In genomic region chr11:40753836-40754235, GRCm38 (mm10) we compare ENCODE assay signal across 8 mouse cellular contexts. TPM values are rescaled to one million over a fixed set of nuclear protein-coding genes. Genes with fewer than 3 reads are reported as not detected.
DNase-seq lines count a peak whose midpoint lies in the region; ATAC-seq and TF ChIP-seq lines count a peak whose summit lies in the region.

No protein-coding gene starts in this region.

- ATAC-seq in kidney, embryonic 14.5 days (ENCODE audit: low FRiP score, low TSS enrichment) = no peak
- no peak for ATAC-seq in heart, embryonic 14.5 days (ENCODE audit: insufficient number of reproducible peaks, insufficient read depth, low FRiP score, low read depth)
- no peak for ATAC-seq in liver, postnatal 0 days
- no peak for ATAC-seq in inflammation-experienced regulatory T-cells, adult 6 months

- no peaks in the 10 kb centered on the region for H3K9me3 ChIP-seq in kidney, embryonic 14.5 days (ENCODE audit: control insufficient read depth, low read length)
- H3K9me3 ChIP-seq in heart, embryonic 14.5 days (ENCODE audit: control insufficient read depth, low read length) = no peaks in the 10 kb centered on the region
- no peaks in the 10 kb centered on the region for H3K9me3 ChIP-seq in liver, postnatal 0 days (ENCODE audit: low read length)

- H3K4me1 ChIP-seq in kidney, embryonic 14.5 days (ENCODE audit: control insufficient read depth, insufficient read depth, low read length) = peaks cover 7% of the 10 kb centered on the region; the same call in 1 of the 2 replicates
- H3K4me1 ChIP-seq in heart, embryonic 14.5 days (ENCODE audit: control insufficient read depth in 2 of 2, insufficient read depth in 2 of 2, low read length in 2 of 2) = peaks cover 0 to 17% of the 10 kb centered on the region in 2 experiments; a peak in 3 of 4 replicates
- peaks cover 7% of the 10 kb centered on the region for H3K4me1 ChIP-seq in liver, postnatal 0 days (ENCODE audit: insufficient read depth)

- intact Hi-C loops in left cerebral cortex, postnatal 10 days (cut with DNase I) = no loop called here

- H3K4me3 ChIP-seq in kidney, embryonic 14.5 days (ENCODE audit: low read length) = no peak overlapping the region
- H3K4me3 ChIP-seq in heart, embryonic 14.5 days (ENCODE audit: control insufficient read depth in 1 of 2, insufficient read depth in 1 of 2, low read depth in 1 of 2, low read length in 2 of 2) = peak overlapping the region; percentile 39 to 93; a peak in 3 of 4 replicates
- peak overlapping the region; percentile 97; the same call in 1 of the 2 replicates for H3K4me3 ChIP-seq in liver, postnatal 0 days (ENCODE audit: low read depth, low read length)

- TF ChIP-seq CTCF in liver, postnatal 0 days (IDR thresholded peaks at IDR 0.05; ENCODE audit: low read depth) = no peak

- no peak overlapping the region for H3K27ac ChIP-seq in kidney, embryonic 14.5 days (ENCODE audit: low read depth, low read length)
- peak overlapping the region; percentile 83 to 95 for H3K27ac ChIP-seq in heart, embryonic 14.5 days (replicated peaks in 1 of 2; ENCODE audit: control insufficient read depth in 1 of 2, insufficient read depth in 1 of 2, low read depth in 2 of 2, low read length in 2 of 2)
- H3K27ac ChIP-seq in liver, postnatal 0 days (ENCODE audit: low read depth) = no peak overlapping the region

- no peak for TF ChIP-seq EP300 in liver, postnatal 0 days (IDR thresholded peaks at IDR 0.05; ENCODE audit: low read depth)

- 63% methylated on average over 6 of the region's 6 CpGs for WGBS in kidney, embryonic 14.5 days
- 19% methylated on average over 6 of the region's 6 CpGs for WGBS in heart, embryonic 14.5 days
- 77% methylated on average over 6 of the region's 6 CpGs for WGBS in liver, postnatal 0 days (ENCODE audit: insufficient replicate concordance)

- peaks cover 5% of the 10 kb centered on the region; the same call in 1 of the 2 replicates for H3K36me3 ChIP-seq in kidney, embryonic 14.5 days (ENCODE audit: control insufficient read depth, insufficient read depth, low read length)
- peaks cover 39% of the 10 kb centered on the region for H3K36me3 ChIP-seq in heart, embryonic 14.5 days (ENCODE audit: control insufficient read depth, insufficient read depth, low read length)
- peaks cover 20% of the 10 kb centered on the region for H3K36me3 ChIP-seq in liver, postnatal 0 days (replicated peaks; ENCODE audit: insufficient read depth, low read length)

- H3K4me2 ChIP-seq in kidney, embryonic 14.5 days (replicated peaks; ENCODE audit: low read depth, low read length) = peak overlapping the region; percentile 82; the same call in 1 of the 2 replicates
- H3K4me2 ChIP-seq in heart, embryonic 14.5 days (ENCODE audit: low read length) = peak overlapping the region; percentile 81
- peak overlapping the region; percentile 86 for H3K4me2 ChIP-seq in liver, postnatal 0 days (ENCODE audit: low read depth, low read length)

- DNase-seq in kidney, postnatal 10 days = no peak
- peak; percentile 28 for DNase-seq in Muller cell, postnatal 12 days (ENCODE audit: inconsistent ontology term)
- no peak for DNase-seq in liver, postnatal 0 days
- no peak for DNase-seq in retina, postnatal 1 day
- no peak for DNase-seq in left cerebral cortex, postnatal 10 days (ENCODE audit: extremely low spot score in 1 of 2, low spot score in 2 of 2)

- no peaks in the 10 kb centered on the region for H3K27me3 ChIP-seq in kidney, embryonic 14.5 days (ENCODE audit: control insufficient read depth, insufficient read depth, low read length)
- H3K27me3 ChIP-seq in heart, embryonic 14.5 days (ENCODE audit: control insufficient read depth, insufficient read depth, low read length) = no peaks in the 10 kb centered on the region
- no peaks in the 10 kb centered on the region for H3K27me3 ChIP-seq in liver, postnatal 0 days (ENCODE audit: insufficient read depth, low read length)

- no peak overlapping the region for H3K9ac ChIP-seq in kidney, embryonic 14.5 days (ENCODE audit: low read depth, low read length)
- H3K9ac ChIP-seq in heart, embryonic 14.5 days (ENCODE audit: low read length) = peak overlapping the region; percentile 90
- no peak overlapping the region for H3K9ac ChIP-seq in liver, postnatal 0 days (replicated peaks)

RNA-seq across cellular contexts. Expression of gene Ccng1, which starts 1.3 kb away (rescaled TPM):
- 24.7 and 35.2 TPM in 2 replicates for polyA plus RNA-seq in kidney, embryonic 14.5 days (2014; fragmentation: Nextera tagmentation; extraction: Ambion mirVana)
- 161 and 172 TPM in 2 replicates for polyA plus RNA-seq in heart, embryonic 14.5 days (2014; fragmentation: Nextera tagmentation; extraction: Ambion mirVana)
- 11.3 and 11.7 TPM in 2 replicates for polyA plus RNA-seq in liver, postnatal 0 days (2015; fragmentation: Nextera tagmentation; extraction: Ambion mirVana)
- polyA plus RNA-seq in inflammation-experienced regulatory T-cells, adult 6 months (2017; shearing (Covaris generic)) = 100 to 1,000 TPM in 1 of 3 experiments, 10 to 100 TPM in 2; 54.7 to 149 (median 61.1) TPM
- 10 to 100 TPM; 46.5 to 46.9 TPM for total RNA-seq in left cerebral cortex, postnatal 10 days (2021)

RNA-seq across cellular contexts. Expression of gene Nudcd2, which starts 20.4 kb away (rescaled TPM):
- 204 and 255 TPM in 2 replicates for polyA plus RNA-seq in kidney, embryonic 14.5 days (2014; fragmentation: Nextera tagmentation; extraction: Ambion mirVana)
- polyA plus RNA-seq in heart, embryonic 14.5 days (2014; fragmentation: Nextera tagmentation; extraction: Ambion mirVana) = 88.9 and 97.1 TPM in 2 replicates
- polyA plus RNA-seq in liver, postnatal 0 days (2015; fragmentation: Nextera tagmentation; extraction: Ambion mirVana) = 68.6 and 70.1 TPM in 2 replicates
- 10 to 100 TPM; 39.3 to 75.1 (median 40.0) TPM for polyA plus RNA-seq in inflammation-experienced regulatory T-cells, adult 6 months (2017; shearing (Covaris generic))
- total RNA-seq in left cerebral cortex, postnatal 10 days (2021) = 10 to 100 TPM; 18.3 to 23.7 TPM

RNA-seq across cellular contexts. Expression of gene Hmmr, which starts 20.6 kb away (rescaled TPM):
- polyA plus RNA-seq in kidney, embryonic 14.5 days (2014; fragmentation: Nextera tagmentation; extraction: Ambion mirVana) = 55.6 and 56.6 TPM in 2 replicates
- 47.3 and 56.8 TPM in 2 replicates for polyA plus RNA-seq in heart, embryonic 14.5 days (2014; fragmentation: Nextera tagmentation; extraction: Ambion mirVana)
- 16.5 and 21.8 TPM in 2 replicates for polyA plus RNA-seq in liver, postnatal 0 days (2015; fragmentation: Nextera tagmentation; extraction: Ambion mirVana)
- 10 to 100 TPM in 1 of 3 experiments, 1 to 10 TPM in 2; 2.8 to 46.9 (median 4.5) TPM for polyA plus RNA-seq in inflammation-experienced regulatory T-cells, adult 6 months (2017; shearing (Covaris generic))
- 1 to 10 TPM; 2.5 TPM for total RNA-seq in left cerebral cortex, postnatal 10 days (2021)

RNA-seq across cellular contexts. Expression of gene Mat2b, which starts 58.8 kb away (rescaled TPM):
- 94.7 and 104 TPM in 2 replicates for polyA plus RNA-seq in kidney, embryonic 14.5 days (2014; fragmentation: Nextera tagmentation; extraction: Ambion mirVana)
- 131 and 132 TPM in 2 replicates for polyA plus RNA-seq in heart, embryonic 14.5 days (2014; fragmentation: Nextera tagmentation; extraction: Ambion mirVana)
- polyA plus RNA-seq in liver, postnatal 0 days (2015; fragmentation: Nextera tagmentation; extraction: Ambion mirVana) = 46.4 and 50.3 TPM in 2 replicates
- 100 to 1,000 TPM; 222 to 245 (median 230) TPM for polyA plus RNA-seq in inflammation-experienced regulatory T-cells, adult 6 months (2017; shearing (Covaris generic))
- total RNA-seq in left cerebral cortex, postnatal 10 days (2021) = 10 to 100 TPM; 91.2 to 93.2 TPM

Comparison
In these comparisons a context has a peak if more than half of its experiments do, and no peak if none do; other contexts are left out.
1. H3K27ac ChIP-seq: peak in heart, embryonic 14.5 days (2 of 2); none in kidney, embryonic 14.5 days (single experiment) and liver, postnatal 0 days (single experiment).
2. Peak in every context shown above with its lines, with median percentiles within 50 percentile points of each other: H3K4me2 ChIP-seq.